Mouse (Mus musculus): Measurements from ENCODE around the gene Rxra.

Gene Rxra

DNA sequence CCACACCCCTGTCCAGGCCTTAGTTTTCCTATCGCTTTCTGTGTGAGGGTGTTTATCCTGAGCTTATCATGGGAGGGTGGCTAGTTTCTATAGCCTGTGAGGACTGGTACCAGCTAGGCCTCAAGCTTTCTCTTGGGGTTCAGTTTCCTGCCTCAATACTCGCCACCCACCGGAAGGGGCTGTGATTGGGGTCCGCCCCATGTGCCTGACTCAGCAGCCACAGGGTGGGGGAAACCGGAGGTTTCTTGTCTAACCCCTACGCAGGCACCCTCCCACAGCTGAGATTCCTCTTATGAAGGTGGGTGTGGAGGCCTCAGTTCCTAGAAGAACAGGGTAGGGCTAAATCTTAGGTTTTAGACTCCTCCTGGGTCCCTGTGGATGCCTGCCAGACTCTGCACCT lies 17.4 kb downstream of the Rxra start:
- no peak for DNase-seq (ENCODE audit: inconsistent age in 2 of 2, low spot score in 1 of 2)

DNA sequence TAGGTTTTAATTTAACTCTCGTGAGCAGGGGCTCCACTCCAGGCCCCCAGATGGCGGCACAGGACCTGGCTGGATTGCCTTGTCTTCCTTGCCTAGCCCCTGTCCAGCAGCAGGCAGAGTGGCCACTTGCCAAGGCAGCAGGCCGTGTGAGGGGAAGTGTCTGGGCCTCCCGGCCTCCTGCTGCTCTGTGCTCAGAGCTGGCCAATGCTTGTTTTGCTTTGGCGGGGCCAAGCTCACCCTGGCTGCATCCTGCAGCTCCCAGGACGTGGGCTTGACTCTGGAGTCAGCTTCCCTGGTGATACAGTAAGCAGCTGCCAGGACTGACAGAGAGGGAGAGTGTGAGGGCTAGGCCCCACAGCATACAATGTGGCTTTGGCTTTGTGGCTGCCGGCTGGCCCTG lies 23.3 kb downstream of the Rxra start:
- peak; percentile 72 to 82 for DNase-seq (ENCODE audit: inconsistent age in 2 of 2, low spot score in 1 of 2)

DNA sequence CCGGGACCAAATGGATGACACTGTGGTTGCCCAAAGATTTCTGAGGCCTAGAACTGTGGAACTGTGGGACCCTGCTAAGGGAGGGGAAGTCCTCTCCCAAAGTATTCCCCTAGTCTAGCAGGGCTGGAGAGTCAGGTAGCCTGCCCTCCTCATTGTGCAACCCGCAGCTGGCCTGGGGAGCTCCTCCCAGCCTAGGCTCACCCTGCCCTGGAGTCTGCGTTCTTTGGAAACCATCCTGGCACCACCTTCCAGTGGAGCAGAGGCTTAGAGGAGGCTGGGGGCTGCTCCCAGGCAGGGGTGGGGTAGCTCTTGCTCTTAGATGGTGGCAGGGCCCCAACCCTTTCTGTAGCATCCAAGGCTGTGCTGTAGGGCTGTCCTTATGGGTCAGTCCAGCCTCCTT lies 26.0 kb downstream of the Rxra start:
- DNase-seq (ENCODE audit: inconsistent age in 2 of 2, low spot score in 1 of 2): no peak

DNA sequence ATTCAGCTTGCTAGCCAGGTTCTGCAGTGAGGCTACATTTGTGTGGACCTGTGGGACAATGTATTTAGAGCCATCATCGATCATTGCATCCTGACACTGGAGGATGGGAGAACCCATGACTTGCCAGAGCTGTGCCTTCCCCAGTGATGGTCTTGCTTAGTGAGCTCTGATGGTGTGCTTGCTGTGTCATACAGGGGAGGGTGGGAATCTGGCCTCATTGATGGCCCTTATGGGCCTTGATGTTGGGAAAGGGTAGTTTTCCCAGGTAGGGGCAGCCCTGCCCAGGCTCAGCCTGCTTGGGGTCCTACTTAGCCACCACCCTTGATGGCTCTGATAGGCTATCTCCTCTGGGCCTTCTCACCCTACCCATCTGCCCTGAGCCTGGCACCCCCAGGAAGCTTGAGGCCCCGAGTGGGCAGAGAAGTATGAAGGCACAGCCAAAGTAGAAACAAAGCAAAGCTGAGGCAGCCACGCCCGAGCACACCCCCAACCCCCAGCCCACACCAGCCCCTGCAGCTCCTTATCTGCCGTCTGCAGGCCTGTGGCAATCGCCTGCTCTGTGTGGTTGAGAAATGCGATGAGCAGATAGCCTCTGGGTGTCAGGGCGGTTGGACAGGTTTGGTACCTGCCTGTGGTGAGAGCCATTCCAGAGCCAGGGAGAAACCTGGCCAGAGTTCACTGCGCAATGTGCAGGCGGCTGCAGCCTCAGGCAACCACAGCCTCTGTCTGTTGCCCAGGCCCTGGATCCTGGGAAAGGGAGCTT lies 26.8 kb downstream of the Rxra start:
- no peak for DNase-seq (ENCODE audit: inconsistent age in 2 of 2, low spot score in 1 of 2)

DNA sequence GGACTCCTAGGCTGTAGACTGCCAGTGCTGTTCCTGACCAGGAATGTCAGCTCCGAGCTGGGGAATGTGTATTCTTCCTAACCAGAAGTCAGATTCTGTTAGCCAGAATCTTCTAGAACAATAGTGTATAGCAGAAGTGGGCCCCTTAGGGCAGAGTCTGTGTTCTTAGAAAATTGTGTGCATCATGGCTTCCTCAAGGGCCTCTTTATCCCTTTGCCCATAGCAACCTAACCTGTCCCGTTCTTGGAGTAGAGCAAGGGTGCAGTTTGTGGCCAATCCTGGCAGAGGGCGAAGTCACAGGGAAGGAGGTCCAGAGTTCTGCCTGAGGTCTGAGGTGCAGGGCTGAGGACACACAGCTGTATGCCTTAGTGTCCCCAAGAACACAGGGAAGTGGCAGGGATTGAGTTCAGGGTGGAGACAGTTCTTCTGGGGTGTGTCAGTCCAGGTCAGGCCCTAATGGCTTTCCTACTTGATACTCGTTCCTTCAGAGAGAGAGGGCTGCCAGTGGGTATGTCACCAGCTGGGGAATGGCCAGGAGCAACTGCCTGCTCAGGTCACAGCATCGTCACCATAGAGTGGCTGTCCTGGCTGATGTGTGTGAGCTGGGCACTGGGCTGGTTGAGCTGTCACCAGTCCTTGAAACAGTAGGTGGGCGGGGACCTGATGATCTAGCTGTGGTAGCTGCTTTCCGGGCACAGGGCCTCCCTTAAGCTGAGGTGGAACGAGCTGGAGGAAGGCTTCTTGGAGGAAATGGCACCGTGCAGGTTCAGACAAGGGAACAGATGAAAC lies 27.8 kb downstream of the Rxra start:
- peak; percentile 87 to 90 for DNase-seq (ENCODE audit: inconsistent age in 2 of 2, low spot score in 1 of 2)

DNA sequence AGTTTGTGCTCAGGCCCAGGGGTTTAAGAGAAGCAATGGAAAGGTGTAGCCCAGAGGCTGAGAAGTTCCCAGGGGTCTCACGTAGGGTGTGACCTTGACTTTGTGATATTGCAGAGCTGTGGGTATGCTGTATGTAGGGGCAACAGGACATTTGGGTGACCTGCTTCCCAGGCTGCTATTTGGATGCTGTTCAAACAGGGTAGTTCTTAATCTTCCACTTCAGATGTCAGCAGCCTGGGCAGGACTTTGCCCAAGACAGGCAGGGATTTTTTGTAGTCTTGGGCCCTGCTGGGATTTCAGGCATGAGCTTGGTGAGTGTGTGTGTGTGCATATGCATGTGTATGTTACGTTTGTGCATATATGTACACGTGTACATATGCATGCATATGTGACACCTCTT lies 28.4 kb downstream of the Rxra start:
- DNase-seq (ENCODE audit: inconsistent age in 2 of 2, low spot score in 1 of 2): no peak

DNA sequence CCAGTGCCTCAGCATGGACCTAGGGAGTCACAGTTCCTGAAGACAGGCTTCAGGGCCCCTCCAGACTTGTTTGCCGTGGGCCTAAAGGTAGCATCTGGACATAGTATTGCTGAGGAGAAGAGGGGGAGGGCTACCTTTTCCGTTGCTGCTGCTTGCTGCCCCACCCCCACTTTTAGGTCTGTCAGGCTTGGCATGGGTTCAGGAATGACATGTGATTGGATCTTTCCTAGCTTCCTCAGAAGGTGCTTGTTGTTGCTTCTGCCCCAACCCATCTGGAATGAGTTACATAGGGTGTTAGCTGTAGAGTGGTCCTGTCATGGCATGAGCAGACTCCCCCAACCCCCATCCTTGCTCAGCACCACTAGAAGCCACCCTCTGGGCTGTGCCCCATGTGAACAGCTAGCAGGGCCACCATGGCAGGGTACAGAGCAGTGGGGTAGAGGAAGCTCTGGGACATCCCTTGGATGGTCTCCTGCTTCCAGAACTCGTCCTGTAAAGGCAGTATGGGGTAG lies 34.7 kb downstream of the Rxra start:
- no peak for DNase-seq (ENCODE audit: inconsistent age in 2 of 2, low spot score in 1 of 2)

DNA sequence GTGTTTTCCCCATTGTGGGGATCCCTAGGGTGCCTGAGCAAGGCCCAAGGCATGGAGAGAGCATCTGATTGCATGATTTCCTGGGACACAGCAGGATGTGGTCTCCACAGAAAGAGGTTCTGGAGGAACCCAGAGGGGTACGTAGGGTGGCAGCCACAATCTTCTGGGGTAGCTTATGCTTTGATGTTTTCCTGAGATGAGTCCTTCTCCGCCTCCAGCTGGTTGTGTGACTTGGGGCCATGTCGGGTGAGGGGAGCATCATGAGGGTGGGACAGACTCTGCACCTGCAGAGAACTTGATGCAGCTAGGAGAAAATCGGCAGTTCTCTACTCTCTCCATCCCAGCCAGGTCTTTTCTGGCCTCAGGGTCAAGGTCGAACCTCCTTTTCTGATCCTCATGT lies 36.4 kb downstream of the Rxra start:
- no peak for DNase-seq (ENCODE audit: inconsistent age in 2 of 2, low spot score in 1 of 2)

DNA sequence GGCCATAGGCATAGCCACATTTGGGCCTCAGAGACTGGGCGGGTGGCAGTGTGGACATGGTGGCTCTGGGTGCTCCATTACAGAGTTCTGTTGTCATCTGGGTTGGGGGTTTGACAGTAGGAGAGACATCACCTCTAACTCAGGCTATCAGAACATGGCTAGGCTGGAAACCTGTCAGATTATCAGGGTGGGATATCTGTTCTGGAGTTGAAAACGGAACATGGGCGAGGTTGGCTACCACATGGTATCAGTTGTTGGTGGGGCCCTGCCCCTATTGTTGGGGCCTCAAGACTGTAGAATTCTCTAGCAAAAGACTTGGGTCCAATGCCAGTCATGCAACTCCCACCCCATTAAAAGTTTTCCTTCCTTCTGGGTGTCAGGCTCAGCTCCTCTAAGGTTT lies 37.1 kb downstream of the Rxra start:
- no peak for DNase-seq (ENCODE audit: inconsistent age in 2 of 2, low spot score in 1 of 2)

DNA sequence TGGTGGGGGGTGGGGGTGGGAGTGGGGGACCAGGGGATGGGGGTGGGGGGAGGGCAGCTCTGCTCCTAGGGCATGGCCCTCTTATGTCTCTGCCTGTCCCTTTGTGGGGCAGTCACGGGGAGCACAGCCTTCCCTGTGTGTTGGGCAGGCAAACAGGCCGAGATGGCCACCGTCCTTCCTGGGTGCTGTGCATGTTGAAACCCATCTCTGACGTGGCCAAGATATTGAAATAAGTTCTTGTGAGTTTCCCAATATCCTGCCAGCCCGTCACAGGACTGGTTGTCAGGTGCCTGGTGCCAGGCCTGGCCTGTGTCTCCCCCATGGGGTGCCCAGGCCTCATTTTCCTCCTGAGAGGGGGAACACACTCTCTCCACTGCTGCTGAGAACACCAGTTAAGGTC lies 37.9 kb downstream of the Rxra start:
- DNase-seq (ENCODE audit: inconsistent age in 2 of 2, low spot score in 1 of 2): peak; percentile 38 to 88

DNA sequence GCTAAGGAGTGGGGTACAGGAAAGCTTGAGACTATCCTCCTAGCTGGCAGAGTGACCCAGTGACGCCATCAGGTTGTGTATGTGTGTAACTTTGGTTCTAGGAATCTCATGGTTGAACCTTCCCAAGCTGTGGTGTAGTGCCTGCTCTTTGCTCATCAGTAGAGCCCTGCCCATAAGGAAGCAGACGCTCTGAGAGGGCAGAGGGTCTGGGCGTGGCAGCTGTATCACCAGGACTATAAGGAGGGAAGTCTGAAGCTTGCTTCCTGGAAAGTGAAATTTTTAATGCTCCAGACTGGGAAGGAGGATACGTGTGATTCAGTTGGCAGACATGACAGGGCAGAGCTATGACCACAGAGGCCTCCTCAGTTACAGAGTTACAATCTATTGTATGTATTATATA lies 39.0 kb downstream of the Rxra start:
- no peak for DNase-seq (ENCODE audit: inconsistent age in 2 of 2, low spot score in 1 of 2)

DNA sequence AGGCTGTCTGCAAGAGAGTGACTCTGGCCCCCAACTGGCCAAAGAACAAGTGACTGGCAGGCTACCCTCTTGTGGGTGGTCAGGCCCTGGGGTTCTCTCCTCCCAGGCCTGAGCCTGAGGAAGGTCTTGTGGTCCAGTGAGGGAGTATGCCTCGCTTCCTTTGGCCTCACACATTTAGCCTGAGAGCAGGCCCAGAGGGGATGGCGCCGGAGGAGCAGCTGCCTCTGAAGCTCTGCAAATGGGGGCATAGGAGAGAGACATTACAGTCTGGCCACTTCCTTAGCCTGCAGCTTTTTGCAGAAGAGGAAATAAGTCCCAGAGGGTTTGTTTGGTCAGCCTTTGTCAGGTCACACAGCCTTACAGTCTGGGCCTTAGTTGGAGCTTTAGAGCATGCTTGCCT lies 40.1 kb downstream of the Rxra start:
- DNase-seq (ENCODE audit: inconsistent age in 2 of 2, low spot score in 1 of 2): no peak

DNA sequence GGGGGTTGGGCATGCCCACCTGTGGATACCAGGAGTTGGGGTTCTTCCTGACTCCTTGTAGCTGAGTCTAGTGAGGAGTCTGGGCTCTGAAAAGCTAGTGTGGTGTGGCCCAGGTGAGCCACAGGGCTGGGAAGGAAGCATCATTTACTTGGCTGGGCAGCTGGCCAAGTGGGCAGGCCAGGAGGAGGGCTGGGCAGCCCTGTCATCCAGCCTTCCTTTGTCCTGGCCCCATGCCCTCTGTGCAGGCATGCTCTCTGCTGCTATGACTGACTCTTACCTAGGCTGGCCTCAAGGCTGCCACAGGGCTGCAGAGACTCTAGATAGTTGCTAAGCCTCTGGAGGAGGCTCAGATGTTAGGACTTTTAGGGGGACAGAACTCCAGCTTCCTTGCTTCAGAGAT lies 42.0 kb downstream of the Rxra start:
- DNase-seq (ENCODE audit: inconsistent age in 2 of 2, low spot score in 1 of 2): peak; percentile 82 to 90

DNA sequence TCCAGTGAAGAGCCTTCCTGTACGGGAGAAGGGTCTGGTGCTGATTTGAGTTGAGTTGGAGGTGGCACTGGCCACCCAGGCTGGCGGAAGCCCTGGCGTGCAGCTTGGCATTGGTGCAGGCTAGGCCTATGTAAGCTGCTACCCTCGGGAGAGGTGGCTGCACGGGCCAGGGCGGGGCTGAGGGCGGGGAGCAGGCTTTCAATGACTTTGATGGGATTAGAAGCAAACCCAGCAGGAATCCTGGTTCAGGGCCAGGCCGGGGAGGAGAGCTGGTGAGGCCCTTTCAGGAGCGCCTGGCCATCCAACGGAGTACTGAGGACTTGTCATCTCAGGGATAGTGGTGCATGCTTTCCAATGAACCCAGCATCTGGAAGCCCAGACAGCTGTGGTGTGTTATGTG lies 43.4 kb downstream of the Rxra start:
- DNase-seq (ENCODE audit: inconsistent age in 2 of 2, low spot score in 1 of 2): no peak

DNA sequence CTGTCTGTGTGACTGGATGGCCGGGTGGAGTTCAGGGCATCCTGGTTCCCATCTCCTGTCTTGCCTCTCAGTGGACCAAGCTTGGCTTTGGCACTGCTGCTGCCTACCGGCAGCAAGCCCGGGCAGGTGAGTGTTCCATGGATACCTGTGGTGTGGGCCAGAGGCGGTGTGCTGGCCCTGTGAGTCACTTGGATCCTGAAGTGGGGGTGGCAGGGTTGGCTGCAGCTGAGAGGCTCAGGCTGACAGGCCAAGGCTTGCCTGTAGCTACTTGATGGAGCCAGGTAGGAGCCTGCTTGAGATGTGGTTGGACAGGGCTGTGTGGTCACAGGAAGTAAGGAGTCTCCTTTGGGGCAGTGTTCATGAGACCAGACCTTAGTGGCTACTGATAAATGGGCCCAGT lies 45.4 kb downstream of the Rxra start:
- no peak for DNase-seq (ENCODE audit: inconsistent age in 2 of 2, low spot score in 1 of 2)

DNA sequence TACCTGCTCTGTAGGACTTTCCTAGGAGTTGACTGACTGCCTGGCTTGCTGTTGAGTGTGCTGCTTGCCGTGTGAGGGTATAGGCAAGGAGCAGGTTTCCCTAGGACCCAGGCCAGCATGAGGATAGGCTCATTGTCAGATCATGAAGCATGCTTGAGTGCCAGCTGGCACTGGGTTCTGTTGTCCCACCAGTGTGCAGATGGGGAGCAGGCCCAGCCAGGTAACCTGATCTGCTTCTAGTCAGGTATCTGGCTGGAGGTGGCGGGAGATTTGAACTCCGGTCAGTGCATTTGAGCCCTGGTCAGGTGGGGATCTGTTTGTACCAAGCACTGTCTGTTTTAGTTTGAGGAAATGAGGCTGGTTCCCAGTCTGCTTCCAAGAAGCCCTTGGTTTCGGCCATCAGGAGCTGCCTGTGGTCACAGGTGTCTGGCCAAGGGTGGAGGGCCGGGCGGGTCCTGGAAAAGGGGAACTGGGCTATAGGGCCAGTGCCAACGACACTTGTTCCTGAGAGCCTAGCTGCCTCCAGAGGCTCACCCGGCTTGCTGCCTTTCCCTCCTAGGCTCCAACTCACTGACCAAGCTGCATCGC lies 48.6 kb downstream of the Rxra start:
- DNase-seq (ENCODE audit: inconsistent age in 2 of 2, low spot score in 1 of 2): no peak

DNA sequence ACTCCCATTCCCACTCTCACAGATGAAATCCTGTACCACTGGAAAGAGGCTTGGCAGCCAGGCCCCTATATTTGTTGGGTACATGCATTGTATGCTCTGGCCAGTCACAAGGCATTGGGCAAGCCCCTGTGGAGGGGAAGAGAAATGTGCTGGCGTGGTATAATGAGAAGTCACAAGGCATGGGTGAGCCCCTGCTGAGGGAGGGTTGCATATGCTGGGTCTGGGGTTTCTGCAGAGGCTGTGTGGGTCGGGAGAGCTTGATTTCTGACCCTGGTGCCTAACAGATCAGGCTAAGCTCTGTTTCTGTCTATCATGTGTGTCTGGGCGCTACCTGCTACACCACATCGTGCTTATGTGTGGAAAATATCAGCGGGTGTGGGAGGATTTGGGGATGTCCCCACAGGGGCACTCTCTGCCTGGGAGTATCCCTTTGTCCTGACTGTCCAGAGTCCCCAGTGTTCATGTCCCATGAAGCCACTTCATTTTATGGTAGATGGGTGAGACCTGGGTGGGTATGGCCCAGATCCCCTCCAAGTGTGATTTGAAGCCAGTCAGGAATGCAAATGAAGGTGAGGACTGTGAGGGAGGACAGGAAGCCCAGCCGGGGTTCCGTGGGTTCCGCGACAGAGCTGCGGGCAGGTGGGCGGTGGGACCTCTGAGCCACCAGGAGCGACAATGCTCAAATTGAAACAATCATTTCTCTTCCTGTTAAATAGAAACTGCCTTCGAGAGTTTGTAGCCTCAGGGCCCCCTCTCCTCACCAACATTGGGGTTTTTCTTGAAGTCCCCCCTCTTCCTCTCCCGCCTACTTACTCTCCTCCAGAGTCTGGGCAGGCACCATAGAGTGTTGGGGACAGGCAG lies 52.0 kb downstream of the Rxra start:
- DNase-seq (ENCODE audit: inconsistent age in 2 of 2, low spot score in 1 of 2): no peak

DNA sequence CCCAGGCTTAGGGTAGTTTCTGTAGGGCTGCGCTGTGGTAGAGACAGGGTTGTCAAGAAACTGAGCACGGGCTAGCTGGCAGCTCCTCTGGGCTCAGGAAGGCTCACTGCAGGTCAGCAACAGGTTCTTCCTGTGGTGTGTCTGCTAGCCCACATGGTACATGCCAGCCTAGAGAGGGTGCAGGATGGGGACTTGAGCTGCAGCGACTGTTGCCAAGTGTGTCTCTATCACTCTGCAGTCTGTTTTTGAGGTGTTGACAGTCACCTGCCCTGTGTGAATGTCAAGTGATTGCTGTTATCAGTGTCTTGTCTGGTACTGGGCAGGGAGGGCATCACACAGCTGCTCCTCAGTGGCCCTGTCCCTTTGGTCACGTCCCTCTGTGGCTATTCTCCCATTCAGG lies 52.8 kb downstream of the Rxra start:
- no peak for DNase-seq (ENCODE audit: inconsistent age in 2 of 2, low spot score in 1 of 2)

DNA sequence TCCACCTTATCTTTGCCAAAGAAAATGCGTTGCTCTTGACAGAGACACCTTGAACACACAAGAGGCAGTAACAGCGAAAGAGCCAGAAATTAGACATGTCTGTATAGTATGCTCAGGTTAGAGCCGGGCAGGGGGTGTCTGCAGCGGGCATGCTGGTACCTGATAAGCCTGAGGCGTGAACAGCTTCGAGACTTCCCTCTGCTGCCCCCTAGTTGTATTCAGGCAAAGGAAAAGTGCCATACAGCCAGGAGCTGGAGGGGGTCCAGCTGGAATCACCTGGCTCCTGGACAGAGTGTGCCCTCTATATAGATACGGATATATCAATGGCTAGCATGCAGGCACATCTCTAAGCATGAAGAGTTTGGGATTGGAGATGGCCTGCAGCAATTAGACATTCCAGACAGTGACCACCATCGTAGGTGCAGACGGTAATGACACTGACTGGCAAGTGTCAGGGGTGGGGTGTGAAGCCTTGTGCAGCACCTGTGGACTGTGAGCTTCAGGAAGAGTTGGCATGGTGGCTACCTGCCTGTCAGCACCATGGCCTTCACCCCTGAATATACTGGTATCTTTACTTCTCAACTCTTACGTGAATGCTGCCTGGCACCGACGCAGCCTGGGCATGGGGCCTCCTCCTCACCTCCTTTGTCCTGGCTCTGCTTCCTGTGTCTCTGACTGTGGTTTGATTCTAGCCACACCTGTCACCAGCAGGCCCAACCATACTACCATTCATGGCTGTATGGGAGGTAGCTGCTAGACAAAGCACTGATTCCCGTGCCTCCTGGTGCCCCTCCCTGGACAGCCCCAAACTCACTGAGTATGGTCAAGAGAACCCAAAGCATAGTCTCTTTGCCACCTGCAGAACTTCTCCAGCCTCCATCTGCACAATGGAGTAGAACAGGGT lies 54.0 kb downstream of the Rxra start:
- peak in 1 of 2 experiments; percentile 79 for DNase-seq (ENCODE audit: inconsistent age in 2 of 2, low spot score in 1 of 2)

DNA sequence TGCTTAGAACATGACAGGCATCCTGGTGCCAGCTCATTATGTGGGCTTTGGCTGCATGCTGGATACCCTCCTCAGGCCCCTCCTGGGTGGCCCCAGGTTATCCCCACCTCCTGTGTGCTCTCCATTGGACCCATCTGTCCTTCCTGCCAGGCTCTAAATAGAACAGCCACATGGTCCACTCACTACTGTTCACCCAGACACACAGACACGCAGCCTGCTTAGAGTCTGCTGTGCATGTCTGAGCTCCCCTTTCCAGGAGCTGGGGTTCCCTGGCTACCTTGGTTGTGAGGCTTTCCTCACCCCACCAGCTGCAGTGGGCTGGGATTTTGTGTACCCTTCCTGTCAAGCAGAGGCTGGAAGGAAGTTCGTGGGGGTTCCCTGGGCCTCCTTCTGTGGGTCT lies 56.8 kb downstream of the Rxra start:
- no peak for DNase-seq (ENCODE audit: inconsistent age in 2 of 2, low spot score in 1 of 2)
